ENCODE assay signal across 32 mouse cellular contexts in the genomic region with DNA sequence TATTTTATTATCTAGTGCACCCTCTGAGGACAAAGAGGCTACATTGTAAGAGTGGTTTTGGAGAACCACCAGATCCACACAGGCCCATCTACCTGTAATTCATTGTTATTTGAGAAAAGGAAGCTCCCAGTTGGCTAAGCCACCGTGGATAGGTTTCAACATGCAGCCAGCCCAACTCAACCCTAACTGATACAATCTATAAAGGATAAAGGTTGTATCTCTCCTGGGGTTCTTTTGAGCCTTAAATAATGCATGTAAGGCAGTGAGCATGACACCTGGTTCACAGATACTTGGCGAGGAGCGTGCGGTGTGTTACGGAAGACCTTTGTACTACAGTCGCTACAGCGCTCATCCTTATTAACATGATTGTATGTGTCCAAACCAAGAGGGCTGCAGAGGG.
"Had no signal": no experiment of that assay in that cellular context is flagged by ENCODE, and none has a peak within 500 bp of the region (broad histone marks: within the 10 kb centered on the region; RNA-seq: fewer than 3 reads in every experiment).

No protein-coding gene starts in this region.

- H3K27me3 ChIP-seq: limb, embryonic 12.5 days; limb, embryonic 13.5 days; limb, embryonic 15.5 days; lung, embryonic 15.5 days; midbrain, embryonic 13.5 days; midbrain, embryonic 15.5 days; neural tube, embryonic 12.5 days had no signal

- H3K36me3 ChIP-seq: limb, embryonic 10.5 days; limb, embryonic 12.5 days; limb, embryonic 13.5 days; limb, embryonic 15.5 days; liver, embryonic 12.5 days; liver, embryonic 13.5 days; liver, embryonic 15.5 days; lung, embryonic 15.5 days; midbrain, embryonic 10.5 days; midbrain, embryonic 12.5 days; midbrain, embryonic 13.5 days; midbrain, embryonic 15.5 days; neural tube, embryonic 12.5 days had no signal

- H3K27ac ChIP-seq: limb, embryonic 10.5 days; limb, embryonic 12.5 days; limb, embryonic 13.5 days; liver, embryonic 12.5 days; liver, embryonic 13.5 days; liver, embryonic 14.5 days; liver, embryonic 15.5 days; lung, embryonic 15.5 days; macrophage; midbrain, embryonic 10.5 days; midbrain, embryonic 12.5 days; midbrain, embryonic 13.5 days; midbrain, embryonic 15.5 days; neural tube, embryonic 12.5 days had no signal

- H3K4me1 ChIP-seq: megakaryocyte, embryonic 14.5 days had no signal

- H3K4me3 ChIP-seq: limb, embryonic 10.5 days; limb, embryonic 12.5 days; limb, embryonic 13.5 days; limb, embryonic 15.5 days; liver, embryonic 12.5 days; liver, embryonic 13.5 days; liver, embryonic 15.5 days; lung, embryonic 15.5 days; megakaryocyte, embryonic 14.5 days; midbrain, embryonic 10.5 days; midbrain, embryonic 12.5 days; midbrain, embryonic 13.5 days; midbrain, embryonic 15.5 days; myocyte; neural tube, embryonic 12.5 days had no signal

- H3K4me2 ChIP-seq: limb, embryonic 12.5 days; limb, embryonic 13.5 days; limb, embryonic 15.5 days; liver, embryonic 11.5 days; liver, embryonic 12.5 days; liver, embryonic 13.5 days; liver, embryonic 15.5 days; lung, embryonic 14.5 days; lung, embryonic 15.5 days; midbrain, embryonic 11.5 days; midbrain, embryonic 12.5 days; midbrain, embryonic 13.5 days; midbrain, embryonic 15.5 days; neural tube, embryonic 12.5 days had no signal

- ATAC-seq: liver, embryonic 12.5 days; liver, postnatal 0 days; lung, postnatal 0 days; midbrain, embryonic 13.5 days; midbrain, embryonic 15.5 days; midbrain, embryonic 16.5 days had no signal

- H3K9ac ChIP-seq: limb, embryonic 12.5 days; limb, embryonic 13.5 days; limb, embryonic 15.5 days; liver, embryonic 12.5 days; liver, embryonic 13.5 days; liver, embryonic 14.5 days; liver, embryonic 15.5 days; liver, postnatal 0 days; lung, embryonic 14.5 days; lung, embryonic 15.5 days; midbrain, embryonic 12.5 days; midbrain, embryonic 13.5 days; midbrain, embryonic 15.5 days; neural tube, embryonic 12.5 days had no signal

- DNase-seq: left cerebral cortex, postnatal 4 days; liver; liver, embryonic 13.5 days; liver, postnatal 0 days; lung, adult 18-20 months; lung, adult 2 months; lung, embryonic 14.5 days; lung, postnatal 10 days; lung, postnatal 14 days; lung, postnatal 36 days; lung, postnatal 4 days; midbrain, embryonic 14.5 days had no signal

- H3K9me3 ChIP-seq: limb, embryonic 10.5 days; limb, embryonic 12.5 days; limb, embryonic 13.5 days; limb, embryonic 15.5 days; liver, embryonic 12.5 days; liver, embryonic 13.5 days; liver, embryonic 15.5 days; lung, embryonic 15.5 days; midbrain, embryonic 10.5 days; midbrain, embryonic 12.5 days; midbrain, embryonic 13.5 days; midbrain, embryonic 15.5 days; neural tube, embryonic 12.5 days had no signal
